Mouse (Mus musculus) heart, postnatal 0 days (tissue): ENCODE results near the gene Crtap.

ENCODE experiments used
- CTCF ChIP-seq: IDR thresholded peaks from 2 replicates; pipeline ENCODE4 v1.5.1; 2016; ENCODE audit warnings: antibody characterized with exemption, control low read depth, low read depth
- EP300 ChIP-seq: IDR thresholded peaks from 2 replicates; pipeline ENCODE4 v1.6.1; 2016; ENCODE audit warnings: antibody characterized with exemption, low read depth

- TF ChIP-seq EP300 = no peak
- peak; percentile 54 for TF ChIP-seq CTCF
Measured at GRCm38 (mm10) chr9:114389371-114389904, 1.0 kb downstream of the Crtap start.
